Mouse (Mus musculus) heart, postnatal 25 days (tissue): ENCODE measurements around the gene Ccdc148. TPM values are rescaled to one million over a fixed set of nuclear protein-coding genes. Genes with fewer than 3 reads are reported as not detected.
A peak's percentile ranks its signal among the peaks of the same experiment; 100 is the strongest.

ENCODE experiments used
- DNase-seq: peaks from one replicate; pipeline ENCODE4 v3.0.0; 2022; ENCODE audit warnings: low spot score
- intact Hi-C: fragments of 180-260 bp; cut with DNase I; formaldehyde crosslinking; loops from one replicate; pipeline ENCODE4 v1.15.1; 2025
- total RNA-seq, 2 experiments: library from RNA; stranded (reverse); gene quantifications; 2 replicates each; pipeline ENCODE4 v1.2.3; 2021

Ccdc148 gene
- total RNA-seq, 2 experiments from 2014 or later, result 0.64 to 0.83 TPM

DNA sequence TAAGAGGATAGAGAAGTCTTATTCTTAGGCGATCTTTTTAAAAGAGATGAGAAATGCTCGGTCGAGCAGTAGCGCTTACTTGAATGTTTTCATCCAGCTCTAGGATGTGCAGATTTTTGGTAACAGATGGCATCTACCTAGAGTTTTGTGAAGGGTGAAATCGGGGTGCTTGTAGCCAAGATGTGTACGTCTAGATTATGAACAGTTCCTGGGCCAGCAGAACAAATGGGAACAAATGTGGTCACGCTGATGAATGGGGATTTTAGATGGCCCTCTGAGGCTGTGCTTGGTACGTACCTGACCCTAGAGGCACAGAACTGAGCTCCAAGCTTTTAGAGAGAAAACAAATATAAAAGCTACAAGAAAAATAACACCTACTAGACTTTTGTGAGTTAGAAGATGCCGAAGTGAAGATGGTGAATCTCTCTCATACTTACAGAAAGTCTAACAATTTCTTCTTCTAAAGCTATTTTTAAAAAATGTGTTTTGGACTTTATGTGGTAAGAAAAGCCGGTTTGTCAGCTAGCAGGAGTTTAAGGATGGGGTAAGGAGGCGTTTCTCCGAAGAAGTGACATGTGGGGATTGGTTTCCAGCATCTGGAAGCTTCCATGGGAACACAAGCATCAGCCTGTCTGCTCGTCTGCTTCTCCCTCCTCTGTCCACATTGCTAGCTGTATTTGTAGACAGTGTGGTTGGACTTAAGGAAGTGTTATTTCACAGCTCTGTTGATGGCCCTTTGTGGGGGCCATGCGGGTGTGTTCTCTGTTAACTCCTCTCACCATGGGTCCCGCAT, 21.0 kb upstream of the Ccdc148 start:
- no peak for DNase-seq

DNA sequence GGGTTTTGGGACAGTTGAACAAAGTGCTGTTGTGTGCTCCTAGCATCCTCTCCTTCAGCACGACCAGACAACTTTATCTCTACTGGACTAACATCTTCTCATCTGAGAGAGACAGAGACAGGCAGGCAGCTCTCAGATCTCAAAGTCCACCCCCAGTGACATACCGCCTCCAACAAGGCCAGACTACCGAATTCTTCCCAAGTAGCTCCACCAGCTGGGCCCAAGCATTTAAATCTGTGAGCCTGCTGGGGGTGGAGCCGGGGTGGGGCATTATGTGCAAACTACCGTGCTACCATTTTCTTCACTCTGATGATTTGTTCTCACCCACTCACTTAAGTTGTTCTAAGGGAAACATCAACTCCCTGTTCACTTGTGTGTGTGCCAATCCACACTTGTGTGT, 19.0 kb upstream of the Ccdc148 start:
- no peak for DNase-seq
- intact Hi-C loops, result no loop called here

More for the DNA sequence above, 21.0 kb upstream of the Ccdc148 start:
- intact Hi-C loops, result no loop called here

DNA sequence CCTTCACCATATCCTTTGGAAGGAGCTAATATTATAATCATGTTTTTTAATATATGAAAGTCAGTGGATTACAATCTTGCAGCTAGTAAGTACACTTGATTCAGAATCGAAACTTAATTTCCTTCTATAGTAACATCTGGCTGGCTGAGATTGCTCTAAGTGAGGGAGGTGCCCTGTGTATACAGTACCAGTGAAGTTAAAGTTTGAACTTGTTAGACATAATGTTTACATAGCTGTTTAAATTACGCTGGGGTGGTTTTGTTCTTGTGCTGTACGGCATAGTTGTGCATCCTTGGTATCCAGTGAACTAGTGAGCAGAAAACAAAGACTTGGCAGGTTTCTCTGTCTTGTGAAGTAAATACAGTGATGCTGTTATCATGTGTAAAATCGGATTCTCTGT, 18.5 kb upstream of the Ccdc148 start:
- intact Hi-C loops, result no loop called here
- no peak for DNase-seq

DNA sequence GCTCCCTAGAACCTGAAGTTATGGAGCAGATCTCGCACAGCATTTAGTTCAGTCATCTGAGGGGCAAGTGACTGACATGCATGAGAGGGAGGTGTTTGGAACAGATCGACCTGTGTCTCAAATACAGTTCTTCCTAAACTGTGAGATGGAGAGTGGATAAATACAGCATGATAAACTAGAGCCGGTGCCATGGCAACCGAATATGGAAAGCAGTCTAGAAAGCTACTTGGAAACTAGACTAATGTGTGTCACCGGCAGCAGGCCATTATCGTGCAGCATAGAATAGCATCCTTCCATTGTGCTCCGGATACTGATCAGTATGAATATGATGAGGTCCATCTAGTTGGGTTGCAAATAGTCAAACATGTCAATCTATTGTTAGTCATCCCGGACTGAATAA, 17.7 kb upstream of the Ccdc148 start:
- intact Hi-C loops, result no loop called here
- DNase-seq, result no peak

DNA sequence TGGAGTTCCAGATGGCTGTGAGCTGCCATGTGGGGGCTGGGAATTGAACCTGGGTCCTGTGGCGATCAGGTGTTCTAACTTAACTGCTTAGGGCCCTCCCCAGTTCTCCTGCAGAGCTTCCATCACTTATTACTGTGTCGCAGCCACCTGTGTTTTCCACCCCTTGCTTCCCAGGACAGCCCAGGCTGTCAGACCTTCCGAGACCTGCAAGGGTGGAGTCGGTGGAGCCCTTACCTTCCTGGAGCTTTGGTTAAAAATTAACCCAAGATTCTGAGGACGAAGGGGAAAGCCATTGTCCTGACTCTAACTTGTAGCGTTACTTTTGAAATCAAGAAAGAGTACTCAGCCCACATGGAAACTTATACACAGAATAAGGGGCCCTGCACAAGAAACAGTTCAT, 15.4 kb upstream of the Ccdc148 start:
- intact Hi-C loops, result no loop called here
- DNase-seq, result no peak

DNA sequence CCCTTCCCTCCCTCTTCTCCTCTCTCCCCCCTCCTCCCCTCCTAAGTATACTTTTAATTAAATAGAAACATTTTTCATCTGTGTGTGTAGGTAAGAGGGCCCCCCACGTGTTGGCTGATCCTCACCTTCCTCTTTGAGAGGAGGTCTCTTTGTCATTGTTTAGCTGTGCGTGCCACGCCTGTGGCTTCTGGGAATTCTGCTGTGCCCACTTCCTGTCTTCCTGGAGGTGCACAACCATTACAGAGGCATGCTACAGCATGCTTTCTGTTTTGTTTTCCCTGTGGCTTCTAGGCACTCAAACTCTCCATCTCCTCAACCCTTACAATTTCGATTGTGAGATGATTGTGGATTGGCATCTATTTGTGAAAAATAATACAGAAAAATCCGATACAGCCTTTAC, 11.1 kb upstream of the Ccdc148 start:
- intact Hi-C loops, result no loop called here
- no peak for DNase-seq

DNA sequence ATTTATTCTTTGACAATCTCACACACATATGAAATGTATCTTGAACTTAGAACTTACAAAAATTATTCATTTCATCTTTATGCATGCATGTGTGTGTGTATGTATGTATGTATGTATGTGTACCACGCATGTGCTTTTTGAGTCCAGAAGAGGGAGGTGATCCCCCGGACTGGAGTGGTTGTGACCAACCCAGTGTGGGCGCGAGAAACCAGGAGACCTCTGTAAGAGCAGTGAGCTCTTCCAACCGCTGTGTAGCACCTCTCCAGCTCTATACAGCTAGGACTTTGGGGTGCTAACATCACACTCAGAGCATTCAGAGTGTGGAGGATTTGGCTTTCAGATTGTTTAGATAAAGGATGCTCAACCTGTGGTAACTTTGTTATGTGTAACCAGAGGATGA, 10.1 kb upstream of the Ccdc148 start:
- DNase-seq, result no peak
- intact Hi-C loops, result no loop called here

DNA sequence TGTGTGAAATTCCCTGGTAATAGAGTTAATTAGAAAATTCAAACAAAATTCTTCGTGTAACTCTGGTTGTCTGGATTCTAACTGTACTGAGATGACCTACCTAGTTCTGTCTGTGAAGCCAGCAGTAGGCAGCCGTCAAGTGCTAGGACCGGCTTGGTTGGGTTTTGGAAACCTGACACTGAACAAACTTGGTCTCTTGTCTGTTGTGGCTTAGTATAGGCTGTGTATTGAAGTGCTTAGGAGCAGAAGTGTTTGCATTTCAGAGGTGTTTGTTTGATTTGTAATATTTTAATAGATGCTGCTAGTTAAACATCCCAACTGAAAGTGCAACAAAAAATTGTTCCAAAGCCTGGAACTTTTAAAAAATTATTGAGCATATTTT, 9.7 kb upstream of the Ccdc148 start:
- no peak for DNase-seq
- intact Hi-C loops, result no loop called here

DNA sequence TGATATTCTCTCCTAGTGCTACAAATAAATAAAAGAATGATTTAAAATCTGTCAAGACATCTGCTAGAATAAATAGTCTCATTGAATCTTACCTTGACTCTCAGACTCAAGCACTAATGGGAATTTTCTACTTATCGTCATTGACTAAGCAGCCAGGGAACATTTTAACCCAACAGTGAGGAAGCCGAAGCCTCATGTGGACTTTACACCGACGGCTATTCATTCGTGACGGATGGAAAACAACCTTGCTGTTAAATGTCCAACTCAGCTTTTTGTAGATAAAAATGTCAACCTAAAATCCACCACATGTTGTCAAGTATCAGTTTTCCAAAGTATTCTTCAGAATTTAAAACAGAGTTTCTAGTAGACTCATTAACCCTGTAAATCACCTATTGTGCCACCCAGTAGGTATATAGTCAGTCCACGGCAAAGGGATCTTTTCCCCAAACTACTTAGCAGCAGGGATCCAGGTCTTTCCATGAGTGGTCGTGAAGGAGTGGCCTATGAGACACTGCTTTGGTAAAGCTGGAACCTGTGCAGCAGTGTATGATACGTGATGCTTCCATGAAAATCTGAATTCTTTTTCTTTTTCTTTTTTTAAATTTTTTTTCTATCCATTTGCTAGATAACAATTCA, 9.2 kb upstream of the Ccdc148 start:
- intact Hi-C loops, result no loop called here

DNA sequence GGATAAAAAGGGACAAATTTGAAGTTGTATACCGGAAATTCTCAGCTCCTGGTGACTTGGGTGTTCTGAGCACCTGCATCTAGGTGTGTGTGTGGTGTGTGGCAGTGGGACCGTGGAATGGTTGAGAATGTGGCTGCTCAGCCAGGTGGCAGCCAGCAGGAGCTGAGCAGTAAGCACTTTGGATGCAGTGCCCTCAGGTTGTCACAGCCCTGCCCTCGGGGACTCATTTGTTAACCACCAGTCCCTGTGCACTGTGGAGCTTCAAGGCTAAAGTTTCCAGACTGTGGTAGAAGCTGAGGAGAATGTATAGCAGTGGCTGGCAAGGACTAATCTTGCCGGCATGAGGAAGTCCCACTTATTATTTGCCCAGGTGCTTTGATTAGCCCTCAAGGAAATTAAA, 7.3 kb upstream of the Ccdc148 start:
- intact Hi-C loops, result no loop called here

More for the DNA sequence above, 9.2 kb upstream of the Ccdc148 start:
- DNase-seq, result no peak

DNA sequence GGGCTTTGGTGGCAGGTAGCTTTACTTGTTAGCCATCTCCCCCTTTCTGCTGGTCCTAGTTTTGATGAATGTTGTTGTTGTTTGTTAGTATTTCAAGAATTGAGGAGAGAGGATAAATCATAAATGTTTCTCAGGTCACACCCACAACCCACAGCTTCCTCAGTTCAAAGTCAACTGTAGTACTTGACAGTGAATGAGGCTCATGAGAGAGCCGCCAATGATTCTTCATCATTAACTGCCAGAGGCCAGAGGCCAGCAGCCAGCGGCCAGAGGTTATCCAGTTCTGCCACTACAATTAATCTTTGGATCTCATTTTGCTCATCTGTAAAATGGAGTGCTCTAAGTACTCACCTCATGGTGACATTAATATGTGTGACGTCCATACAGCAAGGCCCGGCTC, 6.5 kb upstream of the Ccdc148 start:
- intact Hi-C loops, result no loop called here

More for the DNA sequence above, 7.3 kb upstream of the Ccdc148 start:
- no peak for DNase-seq

DNA sequence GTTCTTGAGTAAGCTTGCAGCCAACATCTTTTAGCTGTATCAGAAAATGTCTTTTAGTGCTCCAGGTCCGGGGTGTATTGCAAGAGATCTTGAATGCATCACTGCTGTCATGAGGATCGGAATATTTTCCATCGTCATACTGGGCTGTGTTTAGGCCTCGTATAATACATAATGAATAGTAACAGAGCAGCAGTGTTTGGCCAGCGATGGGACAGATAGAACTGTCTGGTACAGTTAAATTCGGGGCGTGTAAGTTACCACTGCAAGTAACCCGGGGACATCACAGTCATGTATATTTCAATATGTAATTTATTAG, 1.8 kb upstream of the Ccdc148 start:
- no peak for DNase-seq
- intact Hi-C loops, result loop anchor here (5.0 kb wide), 5 partner anchors 65 to 275 kb away; no protein-coding TSS in a partner anchor

More for the DNA sequence above, 6.5 kb upstream of the Ccdc148 start:
- no peak for DNase-seq

DNA sequence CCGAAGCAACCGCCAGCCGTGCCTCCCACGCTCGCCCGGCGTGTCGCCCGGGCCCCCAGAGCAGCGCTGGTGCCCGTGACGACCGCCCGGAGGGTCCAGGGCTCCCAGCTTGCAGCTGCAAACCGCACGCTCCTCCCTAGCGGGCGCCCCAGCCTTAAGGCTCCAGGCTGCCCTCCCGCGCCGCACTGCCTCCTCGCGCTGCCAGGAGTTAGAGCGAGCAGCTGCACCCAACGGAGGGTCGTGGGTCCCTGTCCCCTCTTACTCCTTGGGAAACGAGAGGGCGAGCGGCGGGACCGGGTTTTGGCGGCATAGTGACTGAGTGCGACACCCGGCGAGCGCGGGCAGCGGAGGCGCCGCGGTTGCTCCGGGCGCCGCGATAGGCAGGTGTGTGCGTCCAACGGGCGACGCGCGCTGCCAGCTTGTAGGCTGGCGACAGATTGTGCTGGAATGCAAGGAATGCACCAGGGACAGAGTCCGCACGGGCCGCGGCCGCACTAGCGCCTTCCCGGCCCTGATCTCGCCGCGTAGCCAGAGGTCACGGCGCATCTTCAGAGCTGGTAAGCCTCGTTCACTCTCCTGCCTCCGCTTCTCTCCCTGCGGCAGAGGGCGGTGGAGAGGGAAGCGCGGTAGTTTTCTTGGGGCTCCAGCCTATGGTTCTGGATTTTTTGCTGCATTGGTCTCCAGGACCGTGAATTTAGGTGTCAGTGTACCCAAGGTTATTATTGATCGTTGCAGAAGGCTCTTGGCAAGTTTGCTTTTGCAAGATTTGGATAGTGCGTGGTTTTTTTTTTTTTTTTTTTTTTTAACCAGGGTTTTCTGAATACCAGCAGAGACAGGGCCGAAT, 1.2 kb upstream of the Ccdc148 start:
- intact Hi-C loops, result loop anchor here (5.0 kb wide), 5 partner anchors 66 to 276 kb away; no protein-coding TSS in a partner anchor
- DNase-seq, result peak; percentile 41

DNA sequence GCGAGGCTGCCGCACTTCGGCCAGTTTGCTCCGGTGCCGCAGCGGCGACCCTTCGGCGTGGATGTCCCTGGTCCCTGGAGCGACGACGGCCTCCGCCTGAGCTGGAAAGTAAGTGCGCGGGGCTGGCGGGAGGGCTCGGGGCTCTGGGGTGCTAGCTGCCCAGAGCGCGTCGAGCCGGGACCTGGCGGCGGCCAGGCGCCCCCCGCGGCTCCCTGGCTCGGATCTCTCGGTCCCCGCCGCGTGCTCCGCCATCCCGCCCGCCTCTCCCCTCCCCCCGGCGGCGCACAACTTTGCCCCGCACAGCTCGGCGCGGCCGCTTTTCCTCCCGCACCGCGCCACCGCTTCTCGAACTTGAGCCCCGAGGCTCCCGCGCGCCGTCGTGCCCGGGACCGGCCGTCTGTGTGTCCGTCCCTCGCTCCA, 548 bp upstream of the Ccdc148 start:
- DNase-seq, result no peak
- intact Hi-C loops, result loop anchor here (5.0 kb wide), 5 partner anchors 66 to 276 kb away; no protein-coding TSS in a partner anchor

DNA sequence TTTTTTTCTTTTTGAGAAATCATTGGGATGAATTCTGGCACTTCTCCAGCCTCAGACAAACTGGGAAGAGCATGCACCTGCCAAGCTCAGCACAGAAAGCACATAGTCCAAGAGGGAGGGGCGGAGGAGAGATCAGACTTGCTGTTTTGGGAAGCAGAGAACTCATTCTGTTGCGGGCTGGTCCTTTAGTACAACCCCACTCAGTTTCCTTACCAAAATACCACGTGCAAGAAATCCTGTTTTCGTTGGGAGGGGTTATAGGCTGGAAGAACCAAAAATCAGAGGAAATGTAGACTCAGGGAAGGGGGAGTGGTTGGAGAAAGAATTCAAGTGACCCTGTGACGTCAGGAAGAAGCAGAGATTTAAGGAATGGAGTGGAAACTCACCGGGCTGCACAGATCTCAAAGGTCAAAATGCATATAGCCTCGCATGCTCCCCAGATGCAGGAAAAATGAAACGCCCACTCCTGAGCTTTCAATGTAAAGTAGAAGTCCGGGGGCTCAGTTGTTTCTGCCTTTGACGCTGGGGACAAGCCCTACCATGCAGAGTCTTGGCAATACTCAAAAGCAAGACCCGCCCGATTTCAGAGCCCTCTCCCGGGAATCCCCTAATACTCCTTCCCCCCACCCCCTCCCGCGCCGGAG, 400 bp downstream of the Ccdc148 start:
- intact Hi-C loops, result loop anchor here (5.0 kb wide), 5 partner anchors 67 to 277 kb away; no protein-coding TSS in a partner anchor
- no peak for DNase-seq

DNA sequence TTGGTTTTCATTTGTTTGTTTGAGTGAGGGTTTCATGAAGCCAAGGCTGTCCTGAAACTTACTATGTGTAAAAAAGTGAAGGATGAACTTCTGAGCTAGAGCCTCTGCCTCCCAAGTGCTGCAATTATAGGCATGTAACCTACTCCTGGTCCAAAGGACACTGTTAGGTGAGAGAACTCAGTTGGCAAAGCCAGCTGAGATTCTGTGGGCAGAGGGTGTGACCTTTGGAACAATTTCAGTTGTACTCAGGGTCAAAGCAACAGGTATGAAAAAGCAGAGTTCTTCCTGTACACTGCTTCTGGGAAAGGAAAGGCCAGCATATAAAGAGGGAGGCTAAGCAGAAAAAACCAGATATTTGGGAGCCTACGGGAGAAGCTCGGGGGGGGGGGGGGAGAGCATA, 2.4 kb downstream of the Ccdc148 start:
- no peak for DNase-seq
- intact Hi-C loops, result no loop called here

DNA sequence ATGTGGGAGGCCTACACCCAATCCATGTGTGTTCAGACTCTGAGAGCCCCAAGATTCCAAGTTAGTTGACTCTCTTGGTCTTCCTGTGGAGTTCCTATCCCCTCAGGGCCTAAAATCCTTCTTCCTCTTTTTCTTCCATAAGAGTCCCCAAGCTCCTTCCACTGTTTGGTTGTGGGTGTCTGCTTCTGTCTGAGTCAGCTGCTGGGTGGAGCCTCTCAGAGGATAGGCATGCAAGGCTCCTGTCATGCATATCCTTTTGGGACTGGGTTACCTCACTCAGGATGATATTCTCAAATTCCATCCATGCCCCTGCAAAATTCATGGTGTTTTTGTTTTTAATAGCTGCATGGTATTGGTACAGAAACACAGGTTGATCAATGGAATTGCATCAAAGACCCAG, 5.1 kb downstream of the Ccdc148 start:
- intact Hi-C loops, result no loop called here
- DNase-seq, result no peak

DNA sequence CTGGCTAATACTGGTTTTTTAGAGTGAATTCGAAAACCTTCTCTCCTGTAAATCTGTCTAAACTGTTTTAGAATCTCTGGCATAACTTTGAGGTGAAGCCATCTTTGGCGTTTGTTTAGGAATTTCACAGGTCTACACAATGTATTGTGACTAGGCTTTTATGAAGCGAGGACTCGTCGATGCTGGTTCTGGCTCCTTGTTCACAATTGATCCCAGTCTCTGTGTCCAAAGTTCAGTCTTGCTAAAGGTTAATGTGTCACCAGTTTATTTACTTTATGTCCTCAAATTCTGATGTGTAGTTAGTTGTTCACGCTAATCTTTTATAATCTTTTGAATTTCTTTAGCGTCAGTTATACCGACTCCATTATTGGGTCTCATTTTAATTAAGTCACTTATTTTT, 29.4 kb downstream of the Ccdc148 start:
- intact Hi-C loops, result no loop called here
- no peak for DNase-seq

DNA sequence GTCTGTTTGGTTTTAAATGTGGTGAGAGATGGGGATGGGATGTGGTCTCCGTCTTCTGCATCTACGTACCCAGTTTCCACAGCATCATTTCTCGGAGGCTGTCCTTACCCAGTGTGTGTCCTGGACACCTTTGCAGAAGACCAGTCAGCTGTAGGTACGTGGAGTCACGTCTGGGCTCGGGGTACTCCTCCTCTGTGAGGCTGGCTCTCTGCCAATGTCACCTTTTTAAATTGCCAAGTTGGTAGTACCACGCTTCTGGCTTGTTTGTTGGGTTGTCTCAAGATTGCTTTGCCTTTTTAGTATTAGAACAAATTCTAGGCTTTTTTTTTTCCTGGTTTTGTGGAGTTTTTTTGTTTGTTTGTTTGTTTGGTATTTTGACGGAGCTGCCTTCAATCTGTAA, 30.7 kb downstream of the Ccdc148 start:
- DNase-seq, result no peak
- intact Hi-C loops, result no loop called here

DNA sequence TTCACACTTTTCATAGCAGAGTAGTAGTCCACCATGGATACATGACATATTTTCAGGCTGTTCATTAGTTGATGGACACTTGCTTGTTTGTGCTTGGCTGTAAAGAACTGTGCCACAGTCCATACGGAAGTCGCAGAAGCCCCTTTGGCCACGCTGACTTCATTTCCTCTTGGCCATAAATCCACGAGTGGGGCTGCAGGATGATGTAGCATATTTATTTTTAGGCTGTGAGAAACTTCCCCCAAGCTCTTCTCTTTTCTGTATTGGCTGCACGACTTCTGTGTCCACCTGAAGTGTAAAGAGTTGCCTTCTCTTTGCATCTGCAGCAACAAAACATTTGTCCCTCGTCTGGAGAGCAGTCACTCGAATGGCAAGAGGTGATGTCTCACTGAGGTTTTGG, 31.5 kb downstream of the Ccdc148 start:
- intact Hi-C loops, result no loop called here
- no peak for DNase-seq
